8 mouse cellular contexts compared by ENCODE assay signal in genomic region chr4:66403708-66404200, GRCm38 (mm10). TPM values are rescaled to one million over a fixed set of nuclear protein-coding genes. Genes with fewer than 3 reads are reported as not detected.
DNase-seq lines count a peak whose midpoint lies in the region; ATAC-seq and TF ChIP-seq lines count a peak whose summit lies in the region.

No protein-coding gene starts in this region.

- DNase-seq in lung, adult 2 months, result no peak
- no peak for DNase-seq in lung, postnatal 25 days (ENCODE audit: low spot score)
- DNase-seq in cerebellum, adult 9-10 months, result peak; percentile 79
- DNase-seq in frontal cortex, postnatal 10 days (ENCODE audit: low spot score in 2 of 2), result peak; percentile 15 to 46
- DNase-seq in layer of hippocampus, postnatal 10 days (ENCODE audit: low spot score in 2 of 2), result peak; percentile 48 to 67
- no peak for DNase-seq in midbrain, embryonic 11.5 days (ENCODE audit: low spot score, missing footprints)
- DNase-seq in testis, postnatal 10 days (ENCODE audit: low spot score), result peak; percentile 42
- no peak for DNase-seq in urinary bladder, adult 2 months (ENCODE audit: low spot score)

- 2% methylated on average over 49 of the region's 51 CpGs for WGBS in lung, adult 2 months
- WGBS in midbrain, embryonic 11.5 days, result under 1% methylated on average over 30 of the region's 51 CpGs

- H3K27me3 ChIP-seq in midbrain, embryonic 11.5 days (ENCODE audit: control insufficient read depth, insufficient read depth, low read length), result peaks cover 19% of the 10 kb centered on the region

- no peak for TF ChIP-seq POLR2A in lung, adult 2 months (IDR thresholded peaks at IDR 0.05; ENCODE audit: borderline replicate concordance, extremely low read depth, low read depth, low read length)

- no peak for TF ChIP-seq CTCF in lung, adult 2 months (IDR thresholded peaks at IDR 0.05; ENCODE audit: insufficient read depth, low read length)

- H3K4me2 ChIP-seq in midbrain, embryonic 11.5 days, result peak overlapping the region; percentile 94

- no peaks in the 10 kb centered on the region for H3K9me3 ChIP-seq in midbrain, embryonic 11.5 days (ENCODE audit: control insufficient read depth, low read length)

- no peaks in the 10 kb centered on the region for H3K4me1 ChIP-seq in lung, adult 2 months (ENCODE audit: control insufficient read depth, insufficient read depth, low read length)
- H3K4me1 ChIP-seq in midbrain, embryonic 11.5 days (ENCODE audit: control insufficient read depth, insufficient read depth, low read length), result peaks cover 3% of the 10 kb centered on the region; the same call in 1 of the 2 replicates

- H3K4me3 ChIP-seq in lung, adult 2 months (replicated peaks; ENCODE audit: extremely low read depth, low read depth, low read length), result peak overlapping the region; percentile 57
- H3K4me3 ChIP-seq in midbrain, embryonic 11.5 days (ENCODE audit: low read depth, low read length), result peak overlapping the region; percentile 58

- H3K9ac ChIP-seq in midbrain, embryonic 11.5 days (ENCODE audit: low read length), result peak overlapping the region; percentile 86

- no peak overlapping the region for H3K27ac ChIP-seq in midbrain, embryonic 11.5 days (ENCODE audit: low read depth, low read length)

- peak; percentile 72 for ATAC-seq in midbrain, embryonic 11.5 days (ENCODE audit: low FRiP score)

- H3K36me3 ChIP-seq in midbrain, embryonic 11.5 days (ENCODE audit: control insufficient read depth, insufficient read depth, low read length), result no peaks in the 10 kb centered on the region

RNA-seq across cellular contexts. Expression of gene Astn2, which starts 0.7 kb away (rescaled TPM):
- 9.0 and 10.7 TPM in 2 replicates for polyA plus RNA-seq in lung, adult 2 months (2012; rRNA removed)
- total RNA-seq in layer of hippocampus, postnatal 10 days (2021), result 10 to 100 TPM; 32.5 to 35.1 TPM
- 0.51 and 0.57 TPM in 2 replicates for polyA plus RNA-seq in midbrain, embryonic 11.5 days (2014; fragmentation: Nextera tagmentation; extraction: Ambion mirVana)
- 2.1 and 3.1 TPM in 2 replicates for polyA plus RNA-seq in urinary bladder, adult 2 months (2012; rRNA removed)

Comparison
In these comparisons a context has a peak if more than half of its experiments do, and no peak if none do; other contexts are left out.
1. DNase-seq: peak in cerebellum, adult 9-10 months (single experiment), frontal cortex, postnatal 10 days (2 of 2), layer of hippocampus, postnatal 10 days (2 of 2) and testis, postnatal 10 days (single experiment); none in lung, adult 2 months (single experiment), lung, postnatal 25 days (single experiment), midbrain, embryonic 11.5 days (single experiment) and urinary bladder, adult 2 months (single experiment).